Mouse (Mus musculus): ENCODE data around the gene Lxn. TPM values are rescaled to one million over a fixed set of nuclear protein-coding genes. Genes with fewer than 3 reads are reported as not detected.
A peak's percentile ranks its signal among the peaks of the same experiment; 100 is the strongest.

The Lxn gene
- polyA plus RNA-seq, 1 experiment from 2014 or later: 88.8 TPM

GRCm38 (mm10) chr3:67467281-67467680, 3.6 kb upstream of the Lxn start:
- H3K36me3 ChIP-seq (ENCODE audit: control insufficient read depth, insufficient read depth, low read length): peaks cover 2% of the 10 kb centered on the region; the same call in 1 of the 2 replicates
- H3K4me1 ChIP-seq (replicated peaks; ENCODE audit: control insufficient read depth, insufficient read depth, low read length): no peaks in the 10 kb centered on the region
- DNase-seq (ENCODE audit: low spot score): no peak
- 94% methylated on average over 2 of the region's 2 CpGs for WGBS
- no peak overlapping the region for H3K4me3 ChIP-seq (ENCODE audit: low read depth, low read length)
- no peaks in the 10 kb centered on the region for H3K9me3 ChIP-seq (ENCODE audit: control insufficient read depth, low read length)
- no peak overlapping the region for H3K4me2 ChIP-seq (replicated peaks; ENCODE audit: low read depth, low read length)
- ATAC-seq (ENCODE audit: low FRiP score): no peak
- no peak overlapping the region for H3K27ac ChIP-seq (ENCODE audit: low read depth, low read length)
- no peak overlapping the region for H3K9ac ChIP-seq (ENCODE audit: low read depth, low read length)
- H3K27me3 ChIP-seq (ENCODE audit: control insufficient read depth, insufficient read depth, low read length): no peaks in the 10 kb centered on the region

DNA sequence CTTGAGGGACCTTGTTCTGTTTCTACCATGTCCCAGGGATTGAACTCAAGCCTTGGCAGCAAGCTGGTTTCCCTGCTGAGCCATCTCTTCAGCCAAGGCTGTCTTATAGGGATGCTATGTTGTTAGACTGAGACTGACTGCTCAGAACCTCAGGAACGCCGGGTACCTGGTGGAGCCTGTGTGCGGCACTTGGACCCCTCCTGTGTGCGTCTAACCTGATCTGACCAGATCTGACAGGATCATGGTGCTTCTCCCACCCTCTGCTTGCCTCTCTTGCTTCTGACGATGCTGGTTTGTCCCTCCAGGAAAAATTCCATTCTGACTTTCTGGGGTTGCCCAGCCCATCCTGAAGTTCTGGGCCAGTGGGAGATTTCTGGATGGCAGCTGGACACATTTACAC, 2.9 kb upstream of the Lxn start:
- Histone ChIP-seq H3K36me3 (ENCODE audit: control insufficient read depth, insufficient read depth, low read length) (peaks cover 2% of the 10 kb centered on the region; the same call in 1 of the 2 replicates), H3K27me3 (ENCODE audit: control insufficient read depth, insufficient read depth, low read length) (no peaks in the 10 kb centered on the region), H3K4me1 (replicated peaks; ENCODE audit: control insufficient read depth, insufficient read depth, low read length) (no peaks in the 10 kb centered on the region), H3K4me2 (replicated peaks; ENCODE audit: low read depth, low read length) (no peak overlapping the region), H3K9me3 (ENCODE audit: control insufficient read depth, low read length) (no peaks in the 10 kb centered on the region), H3K27ac (ENCODE audit: low read depth, low read length) (no peak overlapping the region), H3K4me3 (ENCODE audit: low read depth, low read length) (no peak overlapping the region), H3K9ac (ENCODE audit: low read depth, low read length) (no peak overlapping the region)
- ATAC-seq (ENCODE audit: low FRiP score) (no peak), DNase-seq (ENCODE audit: low spot score) (no peak)
- WGBS: 94% methylated on average over 5 of the region's 5 CpGs

DNA sequence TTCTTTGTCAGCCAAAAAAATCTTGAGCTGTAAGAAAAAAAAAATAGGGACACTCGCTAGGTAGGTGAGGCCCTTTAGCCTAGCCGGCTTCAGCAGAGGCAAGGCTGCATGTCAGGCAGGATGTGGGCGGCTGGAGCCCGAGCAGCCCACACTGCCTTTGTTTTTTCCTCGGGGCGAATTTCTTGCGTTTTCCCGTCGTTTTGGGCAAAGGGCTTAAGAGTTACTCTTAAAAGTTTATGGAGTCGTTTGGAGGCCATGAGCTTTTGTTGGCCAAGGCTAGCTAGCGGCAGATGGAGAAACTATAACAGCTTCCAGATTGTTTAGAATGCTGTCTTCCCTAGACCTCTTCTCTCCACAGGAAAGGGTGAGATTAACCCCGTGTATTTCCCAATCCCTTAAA, 725 bp downstream of the Lxn start:
- Histone ChIP-seq H3K4me1 (replicated peaks; ENCODE audit: control insufficient read depth, insufficient read depth, low read length) (no peaks in the 10 kb centered on the region), H3K27ac (ENCODE audit: low read depth, low read length) (peak overlapping the region; percentile 36; the same call in 1 of the 2 replicates), H3K9me3 (ENCODE audit: control insufficient read depth, low read length) (no peaks in the 10 kb centered on the region), H3K36me3 (ENCODE audit: control insufficient read depth, insufficient read depth, low read length) (peaks cover 2% of the 10 kb centered on the region; the same call in 1 of the 2 replicates), H3K4me2 (replicated peaks; ENCODE audit: low read depth, low read length) (peak overlapping the region; percentile 81), H3K9ac (ENCODE audit: low read depth, low read length) (peak overlapping the region; percentile 42), H3K4me3 (ENCODE audit: low read depth, low read length) (peak overlapping the region; percentile 56), H3K27me3 (ENCODE audit: control insufficient read depth, insufficient read depth, low read length) (no peaks in the 10 kb centered on the region)
- WGBS: 5% methylated on average over 12 of the region's 12 CpGs
- ATAC-seq (ENCODE audit: low FRiP score) (peak; percentile 38; the same call in 1 of the 2 replicates), DNase-seq (ENCODE audit: low spot score) (no peak)

DNA sequence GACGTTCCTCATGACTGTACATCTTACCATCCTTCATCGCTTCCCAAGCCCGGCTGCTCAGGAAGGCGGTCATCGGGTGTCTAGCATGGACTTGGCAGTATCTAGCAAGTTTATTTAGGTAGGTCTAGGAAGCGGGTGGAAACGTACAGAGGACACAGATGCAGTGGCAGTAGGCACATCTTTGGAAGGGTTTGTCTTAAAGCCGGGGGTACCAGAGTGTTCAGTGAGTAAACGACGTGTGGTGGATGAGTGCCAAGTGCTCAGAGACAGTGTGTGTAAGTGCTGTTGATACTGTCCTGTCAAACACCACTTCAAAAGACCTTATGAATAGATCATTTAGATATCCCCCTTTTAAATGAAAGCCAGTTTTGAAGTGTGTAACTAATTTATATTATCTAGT, 1.1 kb downstream of the Lxn start:
- ATAC-seq (ENCODE audit: low FRiP score): no peak
- no peaks in the 10 kb centered on the region for H3K4me1 ChIP-seq (replicated peaks; ENCODE audit: control insufficient read depth, insufficient read depth, low read length)
- peak; percentile 7 for DNase-seq (ENCODE audit: low spot score)
- H3K9me3 ChIP-seq (ENCODE audit: control insufficient read depth, low read length): no peaks in the 10 kb centered on the region
- peak overlapping the region; percentile 56 for H3K4me3 ChIP-seq (ENCODE audit: low read depth, low read length)
- WGBS: 68% methylated on average over 10 of the region's 10 CpGs
- H3K4me2 ChIP-seq (replicated peaks; ENCODE audit: low read depth, low read length): peak overlapping the region; percentile 81; the same call in 1 of the 2 replicates
- no peak overlapping the region for H3K27ac ChIP-seq (ENCODE audit: low read depth, low read length)
- H3K36me3 ChIP-seq (ENCODE audit: control insufficient read depth, insufficient read depth, low read length): peaks cover 4% of the 10 kb centered on the region; the same call in 1 of the 2 replicates
- no peaks in the 10 kb centered on the region for H3K27me3 ChIP-seq (ENCODE audit: control insufficient read depth, insufficient read depth, low read length)
- no peak overlapping the region for H3K9ac ChIP-seq (ENCODE audit: low read depth, low read length)

- H3K27me3 ChIP-seq (ENCODE audit: control insufficient read depth, insufficient read depth, low read length): no peaks in the 10 kb centered on the region
- no peak overlapping the region for H3K9ac ChIP-seq (ENCODE audit: low read depth, low read length)
- H3K4me1 ChIP-seq (replicated peaks; ENCODE audit: control insufficient read depth, insufficient read depth, low read length): no peaks in the 10 kb centered on the region
- no peak overlapping the region for H3K27ac ChIP-seq (ENCODE audit: low read depth, low read length)
- ATAC-seq (ENCODE audit: low FRiP score) (no peak), DNase-seq (ENCODE audit: low spot score) (no peak)
- no peak overlapping the region for H3K4me3 ChIP-seq (ENCODE audit: low read depth, low read length)
- 88% methylated on average over 7 of the region's 7 CpGs for WGBS
- peaks cover 5% of the 10 kb centered on the region; the same call in 1 of the 2 replicates for H3K36me3 ChIP-seq (ENCODE audit: control insufficient read depth, insufficient read depth, low read length)
- no peak overlapping the region for H3K4me2 ChIP-seq (replicated peaks; ENCODE audit: low read depth, low read length)
- H3K9me3 ChIP-seq (ENCODE audit: control insufficient read depth, low read length): no peaks in the 10 kb centered on the region
Observed at GRCm38 (mm10) chr3:67462015-67462414, 1.7 kb downstream of the Lxn start.

DNA sequence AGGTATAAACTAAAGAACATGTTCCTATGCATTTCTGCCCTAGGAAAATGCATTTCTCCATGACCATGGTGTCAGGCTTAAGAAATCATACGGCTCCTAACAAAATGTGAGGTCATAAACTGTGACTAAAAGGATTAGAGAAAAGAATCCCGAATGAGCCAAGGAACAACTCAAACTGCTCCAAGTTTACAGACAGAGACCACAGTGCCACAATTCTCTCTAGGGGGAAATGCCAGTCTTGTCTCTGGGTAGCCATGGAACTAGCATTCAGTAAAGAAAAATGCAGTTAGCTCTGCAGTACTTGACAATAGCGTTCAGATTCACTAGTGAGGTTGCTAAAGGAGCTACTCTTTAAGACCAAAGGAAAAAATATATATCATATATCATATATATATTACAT, 3.8 kb downstream of the Lxn start:
- H3K9me3 ChIP-seq (ENCODE audit: control insufficient read depth, low read length): no peaks in the 10 kb centered on the region
- no peak overlapping the region for H3K4me2 ChIP-seq (replicated peaks; ENCODE audit: low read depth, low read length)
- H3K9ac ChIP-seq (ENCODE audit: low read depth, low read length): no peak overlapping the region
- H3K4me3 ChIP-seq (ENCODE audit: low read depth, low read length): no peak overlapping the region
- DNase-seq (ENCODE audit: low spot score) (no peak), ATAC-seq (ENCODE audit: low FRiP score) (no peak)
- 79% methylated on average over 3 of the region's 3 CpGs for WGBS
- H3K27me3 ChIP-seq (ENCODE audit: control insufficient read depth, insufficient read depth, low read length): no peaks in the 10 kb centered on the region
- H3K4me1 ChIP-seq (replicated peaks; ENCODE audit: control insufficient read depth, insufficient read depth, low read length): no peaks in the 10 kb centered on the region
- no peak overlapping the region for H3K27ac ChIP-seq (ENCODE audit: low read depth, low read length)
- peaks cover 8% of the 10 kb centered on the region; the same call in 1 of the 2 replicates for H3K36me3 ChIP-seq (ENCODE audit: control insufficient read depth, insufficient read depth, low read length)

DNA sequence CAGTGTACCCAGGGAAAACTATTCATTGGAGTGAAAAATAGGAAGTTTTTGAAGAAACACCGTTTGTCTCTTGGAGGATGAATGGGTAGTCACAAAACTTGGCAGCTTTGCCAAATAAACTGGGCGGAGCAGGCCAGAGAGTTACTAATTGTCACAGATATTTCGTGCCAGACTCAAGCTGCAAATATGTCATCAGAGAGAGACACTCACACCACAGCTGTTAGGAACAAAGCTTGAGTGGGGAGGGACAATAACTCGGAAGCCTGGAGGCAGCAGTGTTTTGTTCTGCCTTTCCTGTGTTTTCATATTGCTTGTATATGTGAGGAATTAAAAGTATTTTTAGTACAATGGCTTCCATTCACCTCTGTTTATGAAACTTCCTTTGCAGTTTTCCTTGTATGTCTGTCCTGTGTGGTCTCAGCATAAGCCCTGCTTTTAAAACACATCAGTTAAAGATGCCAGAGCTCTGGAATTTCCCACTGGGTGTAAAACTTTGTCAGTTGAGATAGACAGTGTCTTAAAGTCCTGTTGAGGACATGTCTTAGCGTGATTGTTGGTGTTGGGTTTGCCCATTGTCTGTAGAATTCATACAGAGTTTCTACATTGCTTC, 13.0 kb downstream of the Lxn start:
- WGBS: 92% methylated on average over 5 of the region's 5 CpGs
- peaks cover 15% of the 10 kb centered on the region; the same call in 1 of the 2 replicates for H3K36me3 ChIP-seq (ENCODE audit: control insufficient read depth, insufficient read depth, low read length)
- ATAC-seq (ENCODE audit: low FRiP score): no peak

GRCm38 (mm10) chr3:67449660-67450059, 14.1 kb downstream of the Lxn start:
- ATAC-seq (ENCODE audit: low FRiP score): no peak
- H3K36me3 ChIP-seq (ENCODE audit: control insufficient read depth, insufficient read depth, low read length): peaks cover 15% of the 10 kb centered on the region; the same call in 1 of the 2 replicates
- H3K9me3 ChIP-seq (ENCODE audit: control insufficient read depth, low read length): no peaks in the 10 kb centered on the region
- H3K4me3 ChIP-seq (ENCODE audit: low read depth, low read length): no peak overlapping the region
- H3K4me2 ChIP-seq (replicated peaks; ENCODE audit: low read depth, low read length): no peak overlapping the region
- 95% methylated on average over 21 of the region's 21 CpGs for WGBS
- H3K9ac ChIP-seq (ENCODE audit: low read depth, low read length): no peak overlapping the region
- no peaks in the 10 kb centered on the region for H3K4me1 ChIP-seq (replicated peaks; ENCODE audit: control insufficient read depth, insufficient read depth, low read length)
- DNase-seq (ENCODE audit: low spot score): no peak
- no peaks in the 10 kb centered on the region for H3K27me3 ChIP-seq (ENCODE audit: control insufficient read depth, insufficient read depth, low read length)
- no peak overlapping the region for H3K27ac ChIP-seq (ENCODE audit: low read depth, low read length)

More for the DNA sequence above, 13.0 kb downstream of the Lxn start:
- DNase-seq (ENCODE audit: low spot score): no peak
- Histone ChIP-seq H3K4me3 (ENCODE audit: low read depth, low read length) (no peak overlapping the region), H3K27me3 (ENCODE audit: control insufficient read depth, insufficient read depth, low read length) (no peaks in the 10 kb centered on the region), H3K4me2 (replicated peaks; ENCODE audit: low read depth, low read length) (no peak overlapping the region), H3K9ac (ENCODE audit: low read depth, low read length) (no peak overlapping the region), H3K4me1 (replicated peaks; ENCODE audit: control insufficient read depth, insufficient read depth, low read length) (no peaks in the 10 kb centered on the region), H3K9me3 (ENCODE audit: control insufficient read depth, low read length) (no peaks in the 10 kb centered on the region), H3K27ac (ENCODE audit: low read depth, low read length) (no peak overlapping the region)

GRCm38 (mm10) chr3:67447143-67447542, 16.6 kb downstream of the Lxn start:
- H3K9me3 ChIP-seq (ENCODE audit: control insufficient read depth, low read length): no peaks in the 10 kb centered on the region
- H3K27ac ChIP-seq (ENCODE audit: low read depth, low read length): no peak overlapping the region
- DNase-seq (ENCODE audit: low spot score) (no peak), ATAC-seq (ENCODE audit: low FRiP score) (no peak)
- H3K9ac ChIP-seq (ENCODE audit: low read depth, low read length): no peak overlapping the region
- H3K4me3 ChIP-seq (ENCODE audit: low read depth, low read length): no peak overlapping the region
- peaks cover 20% of the 10 kb centered on the region; the same call in 1 of the 2 replicates for H3K36me3 ChIP-seq (ENCODE audit: control insufficient read depth, insufficient read depth, low read length)
- 95% methylated on average over 2 of the region's 2 CpGs for WGBS
- no peak overlapping the region for H3K4me2 ChIP-seq (replicated peaks; ENCODE audit: low read depth, low read length)
- no peaks in the 10 kb centered on the region for H3K4me1 ChIP-seq (replicated peaks; ENCODE audit: control insufficient read depth, insufficient read depth, low read length)
- no peaks in the 10 kb centered on the region for H3K27me3 ChIP-seq (ENCODE audit: control insufficient read depth, insufficient read depth, low read length)

Data from hindbrain, embryonic 11.5 days (tissue).